Mouse (Mus musculus) myocyte (in vitro differentiated cells): ENCODE data around the gene Smim4.

Source experiments
- CEBPB ChIP-seq: IDR thresholded peaks from 2 replicates; pipeline ENCODE4 v1.6.1; 2011; ENCODE audit warnings: mild to moderate bottlenecking, moderate library complexity; ENCODE audit not compliant: poor library complexity, insufficient read depth, severe bottlenecking
- E2F4 ChIP-seq: IDR thresholded peaks from one replicate; pipeline ENCODE4 v1.6.1; 2011; ENCODE audit warnings: mild to moderate bottlenecking, control low read depth, moderate library complexity; ENCODE audit not compliant: insufficient read depth
- MAX ChIP-seq: IDR thresholded peaks from one replicate; pipeline ENCODE4 v1.6.1; 2011; ENCODE audit warnings: low read depth, mild to moderate bottlenecking, control low read depth
- MYOG ChIP-seq, 3 experiments: IDR thresholded peaks; one replicate each; pipeline ENCODE4 v1.6.1; 2011; ENCODE audit warnings: control low read depth in 2 of 3, low read depth in 2 of 3, mild to moderate bottlenecking in 2 of 3; ENCODE audit not compliant: insufficient read length in 2 of 3, control insufficient read depth in 1 of 3, insufficient read depth in 1 of 3
- POLR2A ChIP-seq: IDR thresholded peaks from one replicate; pipeline ENCODE4 v1.6.1; 2011; ENCODE audit warnings: low read depth, mild to moderate bottlenecking, control low read depth, moderate library complexity; ENCODE audit not compliant: insufficient read length
- REST ChIP-seq: IDR thresholded peaks from one replicate; pipeline ENCODE4 v1.6.1; 2011; ENCODE audit warnings: mild to moderate bottlenecking, control low read depth, moderate library complexity; ENCODE audit not compliant: insufficient read depth, insufficient read length
- SRF ChIP-seq: IDR thresholded peaks from one replicate; pipeline ENCODE4 v1.6.1; 2011; ENCODE audit warnings: low read depth; ENCODE audit not compliant: control insufficient read depth, insufficient read length
- TCF12 ChIP-seq: IDR thresholded peaks from one replicate; pipeline ENCODE4 v1.6.1; 2011; ENCODE audit warnings: mild to moderate bottlenecking, control low read depth; ENCODE audit not compliant: poor library complexity, insufficient read depth, severe bottlenecking

GRCm38 (mm10) chr14:31172781-31173455 lies 44.2 kb upstream of the Smim4 start:
- TF ChIP-seq MYOG (IDR thresholded peaks at IDR 0.05; ENCODE audit: control insufficient read depth in 1 of 3, insufficient read depth in 1 of 3, insufficient read length in 2 of 3, low read depth in 2 of 3) = no peak
- TF ChIP-seq SRF = no peak
- peak; percentile 23 for TF ChIP-seq POLR2A
- no peak for TF ChIP-seq REST
- TF ChIP-seq E2F4 = no peak
- no peak for TF ChIP-seq TCF12
- TF ChIP-seq MAX = no peak
- no peak for TF ChIP-seq CEBPB
